Mouse (Mus musculus) embryonic fibroblast, embryonic 13.5 days (primary cell): ENCODE measurements around the gene Atg4c.

Experiments used
- CTCF ChIP-seq: IDR thresholded peaks from 2 replicates; pipeline ENCODE4 v1.5.1; 2011; ENCODE audit warnings: mild to moderate bottlenecking, control low read depth, low read length, moderate library complexity, borderline replicate concordance; ENCODE audit not compliant: insufficient read depth
- POLR2A ChIP-seq: IDR thresholded peaks from 2 replicates; pipeline ENCODE4 v1.6.1; 2011; ENCODE audit warnings: low read depth, mild to moderate bottlenecking, control low read depth, low read length, moderate library complexity

GRCm38 (mm10) chr4:99241674-99242073, 47.9 kb downstream of the Atg4c start:
- TF ChIP-seq POLR2A: no peak
- TF ChIP-seq CTCF: peak; percentile 28; the same call in 1 of the 2 replicates
